Mouse (Mus musculus) ES-Bruce4 (cell line): ENCODE data around the gene Ahdc1. TPM values are rescaled to one million over a fixed set of nuclear protein-coding genes. Genes with fewer than 3 reads are reported as not detected.
A peak's percentile ranks its signal among the peaks of the same experiment; 100 is the strongest.
"Not testable (repeated sequence)": the region's sequence is repeated elsewhere in the genome, so short reads cannot be mapped to it uniquely, and the experiment has no call there.

Experiments
- H3K27ac ChIP-seq: 2 replicates; pipeline ENCODE4 v1.5.1; 2012; ENCODE audit warnings: low read length, inconsistent platforms; ENCODE audit not compliant: insufficient read depth
- H3K27me3 ChIP-seq: 2 replicates; pipeline ENCODE4 v1.6.1; 2012; ENCODE audit warnings: mild to moderate bottlenecking, low read length, inconsistent platforms; ENCODE audit not compliant: control insufficient read depth, poor library complexity, insufficient read depth, severe bottlenecking
- H3K36me3 ChIP-seq: 2 replicates; pipeline ENCODE4 v1.6.1; 2012; ENCODE audit warnings: inconsistent platforms, mild to moderate bottlenecking, low read length, moderate library complexity; ENCODE audit not compliant: control insufficient read depth, poor library complexity, insufficient read depth, severe bottlenecking
- H3K4me1 ChIP-seq: one replicate; pipeline ENCODE4 v1.8.1; 2011; ENCODE audit warnings: low read length; ENCODE audit not compliant: control insufficient read depth, insufficient read depth
- H3K4me3 ChIP-seq: 2 replicates; pipeline ENCODE4 v1.5.1; 2011; ENCODE audit warnings: low read depth, mild to moderate bottlenecking, low read length
- H3K9ac ChIP-seq: 2 replicates; pipeline ENCODE4 v1.6.1; 2012; ENCODE audit warnings: low read depth, mild to moderate bottlenecking, inconsistent platforms; ENCODE audit not compliant: poor library complexity, severe bottlenecking
- H3K9me3 ChIP-seq: replicated peaks from 2 replicates; pipeline ENCODE4 v1.6.1; 2012; ENCODE audit warnings: mild to moderate bottlenecking, low read length, inconsistent platforms; ENCODE audit not compliant: control insufficient read depth, poor library complexity, insufficient read depth, severe bottlenecking
- CTCF ChIP-seq: IDR thresholded peaks from one replicate; pipeline ENCODE4 v1.8.1; 2011; ENCODE audit warnings: low read depth, low read length
- EP300 ChIP-seq: IDR thresholded peaks from 2 replicates; pipeline ENCODE4 v1.6.1; 2011; ENCODE audit warnings: low read depth, low read length; ENCODE audit not compliant: insufficient read depth
- POLR2A ChIP-seq: IDR thresholded peaks from one replicate; pipeline ENCODE4 v1.8.1; 2011; ENCODE audit warnings: low read length; ENCODE audit not compliant: insufficient read depth
- polyA plus RNA-seq: library from polyadenylated mRNA; stranded (reverse); fragments of >200 nt; gene quantifications from 2 replicates; pipeline ENCODE4 v1.2.4, GENCODE M21; 2011; ENCODE audit warnings: low read depth; ENCODE audit not compliant: missing spikeins, insufficient read depth, insufficient read length

Gene Ahdc1
- polyA plus RNA-seq, 1 experiment = 88.2 TPM

DNA sequence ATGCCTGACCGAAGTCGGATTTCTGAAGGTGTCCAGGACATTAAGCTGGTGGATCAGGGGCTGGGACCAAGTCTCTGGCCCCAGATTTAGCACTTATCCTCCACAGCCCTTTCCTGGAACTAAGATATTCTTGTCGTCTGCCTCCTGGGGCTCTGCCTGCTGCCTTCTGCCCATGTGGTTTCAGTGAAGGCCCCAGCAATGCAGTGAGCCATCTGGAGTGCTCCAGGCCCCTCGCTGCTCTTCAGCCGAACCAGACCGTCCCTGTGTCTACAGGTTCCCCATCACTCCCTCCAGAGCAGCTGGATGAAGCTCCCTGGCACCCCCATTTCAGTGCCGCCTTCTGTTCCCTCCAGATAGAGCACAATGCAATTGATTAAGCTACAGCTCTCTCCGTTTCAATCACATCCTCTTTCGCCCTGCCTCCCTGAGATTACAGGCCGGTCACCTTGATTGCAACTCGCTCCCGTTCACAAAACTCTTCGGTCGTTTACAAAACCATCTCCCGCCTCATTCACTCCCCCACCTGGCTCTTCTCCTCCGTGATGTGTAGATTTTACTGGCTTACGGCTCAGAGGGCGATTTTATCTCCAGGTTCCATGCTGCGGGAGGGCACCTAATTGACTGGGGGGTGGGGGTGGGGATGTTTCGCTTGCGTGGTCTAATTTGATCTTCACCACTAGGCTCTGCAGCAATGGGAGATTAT lies 7.6 kb upstream of the Ahdc1 start:
- Histone ChIP-seq H3K27me3 (no peaks in the 10 kb centered on the region), H3K9me3 (no peaks in the 10 kb centered on the region), H3K36me3 (no peaks in the 10 kb centered on the region), H3K4me3 (0 out of 2 replicates have a peak overlapping the region, but pooled peaks have one; percentile 1), H3K4me1 (peaks cover 2% of the 10 kb centered on the region), H3K27ac (no peak overlapping the region), H3K9ac (peak overlapping the region; percentile 27)
- TF ChIP-seq CTCF (no peak), EP300 (no peak), POLR2A (no peak)

DNA sequence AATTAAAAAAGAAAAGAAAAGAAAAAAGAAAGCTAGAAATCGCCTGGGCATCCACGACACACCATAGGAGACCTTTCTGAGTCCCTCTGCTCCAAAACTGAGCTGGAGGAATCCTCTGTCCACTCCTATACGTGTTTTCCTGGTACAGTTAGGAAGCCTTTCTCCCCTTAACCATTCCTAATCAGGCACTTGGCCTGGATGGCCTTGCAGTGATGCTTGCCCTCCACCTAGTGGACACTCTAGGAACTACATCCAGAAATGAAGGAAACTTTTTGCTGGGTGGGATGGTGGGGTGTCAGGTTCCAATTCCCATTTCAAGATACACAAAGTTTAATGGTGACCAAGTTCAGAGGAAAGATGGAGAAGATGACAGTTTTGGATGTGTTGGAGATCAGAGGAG lies 5.8 kb upstream of the Ahdc1 start:
- no peak overlapping the region for H3K27ac ChIP-seq
- no peak overlapping the region for H3K4me3 ChIP-seq
- no peak overlapping the region for H3K9ac ChIP-seq
- H3K36me3 ChIP-seq = no peaks in the 10 kb centered on the region
- no peak for TF ChIP-seq POLR2A
- peak; percentile 93 for TF ChIP-seq CTCF
- TF ChIP-seq EP300 = peak; percentile 44; the same call in 1 of the 2 replicates
- H3K9me3 ChIP-seq = no peaks in the 10 kb centered on the region
- H3K27me3 ChIP-seq = no peaks in the 10 kb centered on the region
- peaks cover 2% of the 10 kb centered on the region for H3K4me1 ChIP-seq

DNA sequence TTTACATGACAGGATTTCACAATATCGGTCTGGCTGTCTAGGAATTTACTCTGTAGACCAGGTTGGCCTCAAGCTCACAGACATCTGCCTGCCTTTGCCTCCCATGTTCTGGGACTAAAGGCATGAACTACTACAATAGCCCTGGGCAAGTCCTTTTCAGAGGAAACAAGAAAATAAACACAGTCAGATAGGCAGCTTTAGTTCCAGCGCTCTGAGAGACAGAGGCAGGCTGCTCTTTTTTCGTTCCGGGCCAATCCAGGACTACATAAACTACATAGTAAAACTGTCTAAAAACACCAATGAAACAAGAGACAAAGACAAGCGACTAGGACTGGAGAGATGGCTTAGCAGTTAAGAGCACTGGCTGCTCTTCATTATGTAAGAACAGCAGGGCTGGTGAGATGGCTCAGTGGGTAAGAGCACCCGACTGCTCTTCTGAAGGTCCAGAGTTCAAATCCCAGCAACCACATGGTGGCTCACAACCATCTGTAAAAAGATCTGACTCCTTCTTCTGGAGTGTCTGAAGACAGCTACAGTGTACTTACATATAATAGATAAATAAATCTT lies 5.1 kb upstream of the Ahdc1 start:
- not testable (repeated sequence) for H3K27me3 ChIP-seq, H3K36me3 ChIP-seq, H3K9ac ChIP-seq, H3K4me3 ChIP-seq, H3K9me3 ChIP-seq, H3K4me1 ChIP-seq
- H3K27ac ChIP-seq = peak overlapping the region; percentile 18

DNA sequence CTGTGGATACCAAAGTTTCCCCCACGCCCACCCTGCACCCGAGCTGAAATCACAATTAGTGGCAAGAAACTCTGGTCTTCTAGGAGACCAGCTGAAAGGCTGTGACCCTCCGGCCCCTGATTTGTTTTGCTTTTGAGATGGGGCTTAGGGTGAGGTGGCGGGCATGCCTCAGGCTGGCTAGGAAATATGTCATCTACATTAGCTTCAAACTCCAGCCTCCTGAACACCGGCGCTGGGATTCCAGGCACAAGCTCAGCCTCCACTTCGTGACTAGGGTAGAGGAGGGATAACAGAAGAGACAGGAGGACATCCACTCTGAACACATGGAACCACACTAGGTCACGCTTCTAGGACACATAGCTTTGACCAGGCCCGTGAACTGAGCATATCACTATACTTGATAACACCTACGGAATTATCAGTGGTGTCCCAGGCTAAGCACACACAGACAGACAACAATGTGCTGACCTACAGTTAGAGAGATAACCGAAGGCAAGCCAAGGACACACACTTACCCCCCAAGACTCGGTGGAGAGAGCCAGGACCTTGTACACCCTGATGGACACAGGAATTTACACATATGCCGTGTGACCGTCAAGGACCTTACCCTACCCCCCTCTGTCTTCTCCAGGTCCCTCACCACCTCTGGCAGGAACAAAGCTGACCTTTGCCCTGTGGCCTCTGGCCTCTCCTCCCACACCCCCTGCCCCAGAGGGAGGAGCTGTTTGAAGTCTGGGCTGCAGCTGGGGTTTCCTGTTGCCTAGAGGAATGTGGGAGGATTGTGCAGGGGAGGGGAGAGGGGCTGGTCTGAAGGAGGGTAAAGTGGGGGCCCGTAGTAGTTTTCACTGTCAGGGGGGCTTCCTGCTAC lies 3.3 kb upstream of the Ahdc1 start:
- no peak for TF ChIP-seq POLR2A
- peak; percentile 69; the same call in 1 of the 2 replicates for TF ChIP-seq EP300
- Histone ChIP-seq H3K4me1 (peaks cover 2% of the 10 kb centered on the region), H3K4me3 (no peak overlapping the region), H3K9ac (no peak overlapping the region), H3K27me3 (no peaks in the 10 kb centered on the region), H3K27ac (0 out of 2 replicates have a peak overlapping the region, but pooled peaks have one; percentile 5), H3K9me3 (no peaks in the 10 kb centered on the region), H3K36me3 (no peaks in the 10 kb centered on the region)

DNA sequence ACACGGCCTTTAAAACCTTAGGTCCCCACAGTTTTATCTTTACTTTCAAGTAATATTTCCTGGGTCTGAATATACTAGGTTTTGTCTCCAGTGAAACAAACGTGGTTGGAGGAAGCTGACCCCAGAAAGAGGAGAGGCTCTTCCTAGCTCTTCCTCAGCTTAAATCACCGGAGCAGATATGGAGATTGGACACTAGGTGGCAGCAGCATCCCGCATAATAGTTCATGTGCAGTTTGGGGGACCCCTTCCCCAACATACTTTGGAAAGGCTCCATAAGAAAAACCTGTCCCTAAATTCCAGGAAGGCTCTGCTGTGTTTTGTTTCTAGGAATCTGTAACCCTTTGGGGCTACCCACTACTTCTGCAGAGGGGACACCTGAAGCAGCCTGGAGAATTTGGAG lies 1.9 kb upstream of the Ahdc1 start:
- Histone ChIP-seq H3K36me3 (no peaks in the 10 kb centered on the region), H3K27me3 (no peaks in the 10 kb centered on the region), H3K4me3 (no peak overlapping the region), H3K27ac (no peak overlapping the region), H3K4me1 (peaks cover 5% of the 10 kb centered on the region), H3K9me3 (no peaks in the 10 kb centered on the region), H3K9ac (no peak overlapping the region)
- TF ChIP-seq EP300 (no peak), CTCF (peak; percentile 54), POLR2A (no peak)

DNA sequence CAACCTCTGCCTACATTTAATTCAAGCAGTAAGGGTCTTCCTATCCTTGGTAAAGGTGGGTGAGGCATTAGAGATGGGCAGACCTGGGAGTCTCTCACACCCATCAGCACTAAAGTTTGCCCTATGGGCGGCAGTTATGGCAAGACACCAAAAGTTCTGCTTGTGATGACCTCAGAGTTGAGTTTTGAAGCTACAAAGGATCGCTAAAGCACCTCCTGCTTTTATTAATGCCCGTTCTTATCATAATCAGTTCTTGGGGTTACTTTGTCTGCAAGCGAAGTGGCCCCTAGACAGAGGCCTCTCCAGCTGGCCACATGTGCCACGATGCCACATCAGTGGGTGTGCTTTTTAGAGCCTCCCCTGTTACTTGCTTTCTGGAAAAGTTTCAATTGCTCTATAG lies 1.4 kb upstream of the Ahdc1 start:
- Histone ChIP-seq H3K9ac (no peak overlapping the region), H3K36me3 (no peaks in the 10 kb centered on the region), H3K27ac (no peak overlapping the region), H3K4me1 (peaks cover 5% of the 10 kb centered on the region), H3K27me3 (no peaks in the 10 kb centered on the region), H3K9me3 (no peaks in the 10 kb centered on the region), H3K4me3 (no peak overlapping the region)
- TF ChIP-seq CTCF (no peak), POLR2A (no peak), EP300 (no peak)
